Mouse (Mus musculus) c-Kit-positive CD71-positive TER-119-positive erythroid progenitor cells, embryonic 14.5 days (primary cell): Measurements from ENCODE around the gene Bap1.

Experiments used
- DNase-seq: peaks from one replicate; pipeline ENCODE4 v3.0.0-alpha.2; 2013; ENCODE audit warnings: low spot score

Gene Bap1

GRCm38 (mm10) chr14:31233996-31234591 is 17.2 kb upstream of the Bap1 start:
- DNase-seq = peak; percentile 68

GRCm38 (mm10) chr14:31237101-31237882 is 14.0 kb upstream of the Bap1 start:
- no peak for DNase-seq

GRCm38 (mm10) chr14:31240528-31240927 is 10.7 kb upstream of the Bap1 start:
- DNase-seq = no peak

- no peak for DNase-seq
These were observed 6.5 kb upstream of the Bap1 start for GRCm38 (mm10) chr14:31244777-31245176.

- no peak for DNase-seq
These were observed 5.3 kb upstream of the Bap1 start for GRCm38 (mm10) chr14:31245946-31246345.

- DNase-seq = no peak
These were observed 2.9 kb upstream of the Bap1 start for GRCm38 (mm10) chr14:31248396-31248795.

DNA sequence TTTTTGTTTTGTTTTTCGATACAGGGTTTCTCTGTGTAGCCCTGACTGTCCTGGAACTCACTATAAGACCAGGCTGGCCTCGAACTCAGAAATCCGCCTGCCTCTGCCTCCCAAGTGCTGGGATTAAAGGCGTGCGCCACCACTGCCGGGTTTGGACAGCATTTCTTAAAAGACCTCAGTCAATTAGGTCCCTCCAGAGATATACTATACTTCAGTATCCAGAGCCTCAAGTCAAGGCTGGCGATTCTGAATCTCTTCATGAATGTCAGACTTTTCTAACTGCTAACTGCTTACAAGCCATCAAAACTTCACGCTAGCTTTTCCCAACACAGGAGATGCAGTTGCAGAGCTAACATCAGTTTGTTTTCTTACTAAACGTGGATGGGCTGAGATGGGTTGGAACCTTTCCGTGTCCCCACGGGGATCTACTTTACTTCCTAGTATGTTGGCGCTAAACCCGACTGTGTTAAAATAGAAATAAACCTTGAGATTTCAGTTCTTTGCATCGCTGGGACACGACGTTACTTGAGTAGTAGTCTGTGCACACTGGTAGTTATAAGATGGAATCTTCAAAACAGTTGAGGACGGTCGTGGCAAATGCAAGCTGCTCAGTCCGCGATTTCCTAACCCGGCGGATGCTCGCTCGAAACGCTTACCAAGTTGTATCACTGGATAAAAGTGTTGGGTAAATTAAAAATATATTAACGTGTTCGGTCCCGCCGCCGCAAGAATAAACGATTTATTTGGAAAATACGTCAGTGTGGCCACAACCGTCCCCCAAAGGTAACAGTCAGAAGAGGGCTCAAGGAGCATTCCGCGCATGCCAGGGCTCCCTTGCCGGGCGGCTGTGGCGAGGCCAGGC is 797 bp upstream of the Bap1 start:
- DNase-seq = peak; percentile 60

GRCm38 (mm10) chr14:31251626-31252025 is 376 bp downstream of the Bap1 start:
- DNase-seq = no peak

GRCm38 (mm10) chr14:31252091-31252490 is 841 bp downstream of the Bap1 start:
- DNase-seq = no peak

DNA sequence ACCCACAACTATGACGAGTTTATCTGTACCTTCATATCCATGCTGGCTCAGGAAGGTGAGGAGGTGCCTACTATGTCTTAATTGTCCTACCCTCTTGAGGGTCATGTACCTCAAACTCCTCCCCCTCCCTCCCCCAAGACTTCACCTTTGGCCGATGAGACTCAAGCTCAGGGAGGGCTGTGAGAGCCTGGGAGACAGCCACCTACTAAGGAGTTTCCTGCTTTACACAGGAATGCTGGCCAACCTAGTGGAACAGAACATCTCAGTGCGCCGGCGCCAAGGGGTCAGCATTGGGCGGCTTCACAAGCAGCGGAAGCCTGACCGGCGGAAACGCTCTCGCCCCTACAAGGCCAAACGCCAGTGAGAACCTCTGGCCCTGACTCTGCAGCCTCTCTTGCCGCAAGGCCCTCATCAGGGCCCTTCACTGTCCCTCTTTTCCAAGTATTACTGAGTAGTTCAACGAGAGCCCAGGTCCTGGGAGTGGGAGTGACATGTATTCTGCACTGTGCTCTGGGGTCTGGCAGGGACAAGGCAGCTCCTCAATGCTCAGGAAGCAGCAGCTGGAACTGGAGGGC is 7.3 kb downstream of the Bap1 start:
- no peak for DNase-seq

DNA sequence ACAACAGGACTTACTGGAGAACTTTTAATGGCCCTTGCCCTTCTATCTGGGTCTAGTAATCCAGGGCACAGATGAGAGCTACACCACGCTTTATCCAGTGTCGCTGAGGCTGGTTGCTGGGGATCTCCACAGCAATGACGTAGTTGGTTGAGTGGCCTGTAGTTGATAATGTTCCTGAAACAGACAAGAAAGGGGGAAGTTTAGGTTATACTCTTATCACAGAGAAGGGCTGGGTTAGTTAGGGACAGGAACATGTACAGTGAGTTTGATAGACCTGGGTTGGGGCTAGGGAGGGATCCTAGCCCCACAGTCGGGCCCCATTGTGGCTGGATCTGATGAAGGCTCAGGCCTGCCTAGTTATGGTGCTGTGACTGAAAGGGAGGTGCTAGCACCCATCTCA is 9.1 kb downstream of the Bap1 start:
- DNase-seq = peak; percentile 85

DNA sequence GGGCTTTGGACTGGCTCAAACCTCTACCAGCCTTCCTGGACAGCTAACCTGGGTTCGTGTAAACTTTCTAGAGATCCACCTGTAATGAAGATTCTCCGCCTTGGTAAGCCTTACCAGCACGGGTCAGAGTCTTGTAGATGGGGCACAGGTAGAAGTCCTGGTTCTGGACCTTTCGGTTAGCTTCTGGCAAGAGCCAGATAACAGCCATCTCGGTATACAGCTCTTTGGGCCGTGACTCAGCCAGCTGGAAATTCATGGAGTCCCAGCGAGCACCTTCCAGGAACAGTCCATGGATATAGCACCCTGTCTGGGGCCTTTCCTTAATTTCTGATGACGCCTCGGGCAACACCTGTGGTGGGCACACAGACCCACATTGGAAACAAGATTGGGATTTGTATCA is 9.7 kb downstream of the Bap1 start:
- DNase-seq = peak; percentile 63

- no peak for DNase-seq
These were observed 16.4 kb downstream of the Bap1 start for GRCm38 (mm10) chr14:31267649-31268048.

DNA sequence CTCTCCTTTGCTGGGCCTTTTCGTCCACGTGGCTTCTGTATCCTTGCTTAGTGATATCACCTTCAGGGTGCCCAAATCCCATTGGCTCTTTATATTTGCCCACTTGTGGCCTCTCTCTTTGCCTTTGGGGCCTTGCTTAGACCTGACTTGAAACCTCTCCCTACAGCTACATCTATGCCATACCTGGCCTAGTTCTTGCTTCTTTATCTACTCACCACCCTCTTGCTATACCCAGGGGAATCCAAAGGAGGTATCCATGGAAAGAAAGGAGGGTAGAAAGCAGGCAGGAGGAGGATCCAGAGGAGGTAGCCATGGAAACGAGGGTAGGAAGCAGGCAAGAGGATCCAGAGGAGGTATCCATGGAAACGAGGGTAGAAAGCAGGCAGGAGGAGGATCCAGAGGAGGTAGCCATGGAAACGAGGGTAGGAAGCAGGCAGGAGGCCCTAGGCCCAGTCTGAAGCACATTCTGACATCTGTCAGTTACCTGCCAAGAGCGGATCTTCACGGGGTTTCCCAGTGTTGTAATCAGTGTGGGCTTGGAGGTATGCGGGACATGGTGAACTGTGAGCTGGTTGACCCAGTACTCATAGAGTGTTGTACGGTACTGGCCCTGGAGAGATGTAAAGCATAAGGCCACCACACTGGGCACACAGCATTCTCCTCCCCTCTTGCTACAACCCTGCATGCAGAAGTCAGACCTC is 17.2 kb downstream of the Bap1 start:
- no peak for DNase-seq

DNA sequence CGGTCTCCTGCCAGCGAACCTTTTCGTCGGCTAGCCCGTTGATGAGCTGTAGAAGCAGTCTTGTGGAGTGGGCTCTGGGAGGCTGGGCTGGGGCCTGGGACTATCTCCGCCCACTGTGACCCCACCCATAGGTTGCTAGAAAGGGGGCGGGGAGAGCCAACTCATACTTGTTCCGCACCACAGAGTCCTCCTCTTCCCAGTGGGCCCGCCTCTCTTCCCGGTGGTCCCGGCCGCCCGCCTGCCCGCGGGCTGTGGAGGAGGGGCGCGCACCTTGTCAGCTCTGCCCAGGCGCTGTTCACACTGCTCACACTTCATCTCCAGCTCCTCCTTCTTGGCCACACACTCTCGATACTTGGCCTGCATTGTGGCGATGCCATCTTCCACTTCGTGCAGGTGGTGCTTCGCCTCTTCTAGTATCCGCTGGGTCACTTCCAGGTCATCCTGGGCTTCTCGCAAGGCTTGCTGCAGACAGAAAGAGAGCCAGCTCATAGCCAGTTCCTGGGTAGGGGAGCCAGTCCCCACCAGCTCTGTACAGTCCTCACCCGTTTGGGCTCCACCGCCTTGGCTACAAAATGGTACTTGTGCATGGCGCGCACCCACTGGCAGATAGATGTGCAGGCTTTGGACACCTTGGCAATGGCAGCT is 18.3 kb downstream of the Bap1 start:
- DNase-seq = no peak

GRCm38 (mm10) chr14:31271121-31271520 is 19.9 kb downstream of the Bap1 start:
- no peak for DNase-seq

GRCm38 (mm10) chr14:31272164-31272563 is 20.9 kb downstream of the Bap1 start:
- peak; percentile 75 for DNase-seq

DNA sequence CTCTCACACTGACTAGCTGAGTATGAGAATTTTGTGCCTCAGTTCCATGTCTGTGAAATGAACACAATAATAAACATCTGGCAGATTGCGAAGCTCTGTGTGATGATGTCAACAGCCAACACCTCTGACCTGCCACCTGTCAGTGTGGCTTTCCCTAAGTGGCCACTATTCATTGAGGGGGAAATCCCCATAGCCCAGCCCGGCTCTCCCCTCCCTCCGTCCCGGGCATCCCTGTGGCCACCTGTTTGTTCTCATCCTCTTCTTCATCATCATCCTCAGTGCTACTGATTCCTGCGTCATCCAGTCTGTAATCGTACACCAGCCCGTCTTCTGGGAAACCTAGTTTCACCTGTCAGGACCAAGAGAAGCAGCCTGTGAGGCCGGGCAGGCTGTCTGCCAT is 34.5 kb downstream of the Bap1 start:
- no peak for DNase-seq
